Mouse (Mus musculus): ENCODE measurements around the gene Rab11fip3.
"Not testable (repeated sequence)": the region's sequence is repeated elsewhere in the genome, so short reads cannot be mapped to it uniquely, and the experiment has no call there.

Rab11fip3 gene

DNA sequence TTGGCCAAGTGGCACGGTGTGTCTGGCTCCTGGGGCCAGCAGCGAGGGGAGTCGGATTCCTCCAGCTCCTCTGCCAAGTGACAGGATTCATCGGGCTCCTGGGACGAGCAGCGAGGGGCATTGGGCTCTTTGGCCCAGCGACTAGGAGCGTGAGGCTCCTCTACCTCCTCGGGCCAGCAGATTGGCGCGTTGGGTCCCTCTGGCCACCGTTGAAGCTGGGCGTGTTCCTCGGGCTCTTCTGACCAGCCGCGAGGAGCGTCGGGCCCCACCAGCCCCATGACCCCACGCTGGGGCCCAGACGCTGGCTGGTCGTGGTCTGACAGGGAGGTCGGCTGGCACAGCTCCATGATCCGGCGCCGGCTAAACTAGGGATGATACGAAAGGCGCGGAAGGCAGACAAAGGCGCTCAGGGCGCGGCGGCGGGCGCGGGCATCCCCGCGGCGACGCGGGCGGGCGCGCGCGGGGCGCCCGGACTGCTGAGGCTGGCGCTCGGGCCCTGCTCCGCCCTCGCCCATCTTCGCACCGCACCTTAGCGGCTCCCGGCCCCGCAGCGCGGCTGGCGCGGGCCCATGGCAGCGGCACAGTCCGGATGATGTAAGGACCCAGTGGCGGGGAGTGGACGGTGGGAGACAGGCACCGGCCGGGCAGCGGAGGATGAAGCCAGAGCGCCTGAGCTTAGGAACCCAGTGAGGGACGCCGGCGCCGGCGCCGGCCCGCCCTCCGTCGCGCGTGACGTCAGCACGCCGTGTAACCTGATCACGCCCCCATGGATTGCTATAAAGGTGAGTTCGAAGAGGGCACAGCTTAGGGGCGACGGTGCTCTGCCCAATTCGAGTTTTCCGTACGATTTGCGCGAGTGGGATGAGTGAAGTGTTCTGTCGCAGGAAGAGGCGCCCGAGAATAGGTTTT lies at the start of gene Rab11fip3:
Gene Rab11fip3 (minus strand): TSS at position 725 of the 909 bp plus-strand sequence.
- DNase-seq (ENCODE audit: low spot score in 2 of 2), result peak; percentile 53 to 84

DNA sequence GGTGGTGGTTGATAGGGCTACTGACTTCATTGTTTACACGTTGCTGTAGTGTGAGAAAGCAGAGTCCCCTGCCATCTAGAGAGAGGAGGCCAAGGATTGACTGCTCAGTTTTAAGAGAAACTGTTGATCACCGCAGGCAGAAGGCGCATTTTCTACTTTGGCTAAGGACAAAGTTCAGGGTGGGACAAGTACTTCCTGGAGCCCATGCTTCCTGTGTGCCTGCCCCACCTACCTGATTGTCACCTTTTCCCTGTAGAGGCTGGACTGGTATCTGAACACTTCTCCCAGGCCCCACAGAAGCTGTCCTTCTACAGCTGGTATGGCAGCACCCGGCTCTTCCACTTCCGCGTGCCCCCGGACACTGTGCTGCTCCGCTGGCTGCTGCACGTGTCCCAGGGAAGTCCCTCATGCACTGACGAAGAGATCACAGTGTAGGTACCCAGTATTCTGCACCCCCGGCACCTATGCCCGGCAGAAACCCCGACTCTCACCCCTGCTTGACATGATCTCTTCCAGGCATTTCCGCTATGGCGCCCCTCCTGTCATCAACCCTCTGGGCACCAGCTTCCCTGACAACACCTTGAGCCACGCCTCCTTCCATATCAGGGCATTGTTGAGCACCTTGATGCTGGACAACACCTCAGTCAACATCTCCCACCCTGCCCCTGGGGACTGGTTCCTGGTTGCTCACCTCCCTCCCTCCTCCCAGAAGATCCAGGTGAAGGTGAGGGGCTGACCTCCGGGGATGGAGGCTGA lies 47.3 kb upstream of the Rab11fip3 start:
- no peak for DNase-seq (ENCODE audit: low spot score in 2 of 2)

DNA sequence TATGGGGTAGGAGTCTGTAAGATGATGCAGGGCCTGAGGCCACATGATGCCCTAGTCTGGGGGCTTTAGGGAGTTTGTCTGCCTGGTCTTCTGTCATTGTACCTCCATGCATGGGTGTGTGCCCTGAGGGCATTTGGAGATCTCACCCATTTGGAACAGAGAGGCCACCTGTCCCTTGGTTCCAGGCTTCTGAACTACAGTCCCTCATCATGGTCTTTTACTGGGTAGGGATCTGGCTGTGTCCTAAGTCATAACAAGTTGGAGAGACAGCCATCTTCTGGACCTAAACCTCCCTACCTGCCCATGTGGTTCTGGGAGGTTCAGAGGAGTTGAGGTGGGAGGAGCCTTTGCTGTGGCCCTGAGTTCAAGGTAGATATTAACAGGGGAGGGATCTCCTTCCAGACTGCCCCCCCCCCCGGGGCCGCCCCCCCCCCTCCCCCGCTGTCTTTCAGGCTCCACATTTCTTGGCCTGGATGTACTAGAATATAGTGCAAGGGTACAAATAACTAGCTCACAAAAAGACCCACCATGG lies 46.7 kb upstream of the Rab11fip3 start:
- no peak for DNase-seq (ENCODE audit: low spot score in 2 of 2)

DNA sequence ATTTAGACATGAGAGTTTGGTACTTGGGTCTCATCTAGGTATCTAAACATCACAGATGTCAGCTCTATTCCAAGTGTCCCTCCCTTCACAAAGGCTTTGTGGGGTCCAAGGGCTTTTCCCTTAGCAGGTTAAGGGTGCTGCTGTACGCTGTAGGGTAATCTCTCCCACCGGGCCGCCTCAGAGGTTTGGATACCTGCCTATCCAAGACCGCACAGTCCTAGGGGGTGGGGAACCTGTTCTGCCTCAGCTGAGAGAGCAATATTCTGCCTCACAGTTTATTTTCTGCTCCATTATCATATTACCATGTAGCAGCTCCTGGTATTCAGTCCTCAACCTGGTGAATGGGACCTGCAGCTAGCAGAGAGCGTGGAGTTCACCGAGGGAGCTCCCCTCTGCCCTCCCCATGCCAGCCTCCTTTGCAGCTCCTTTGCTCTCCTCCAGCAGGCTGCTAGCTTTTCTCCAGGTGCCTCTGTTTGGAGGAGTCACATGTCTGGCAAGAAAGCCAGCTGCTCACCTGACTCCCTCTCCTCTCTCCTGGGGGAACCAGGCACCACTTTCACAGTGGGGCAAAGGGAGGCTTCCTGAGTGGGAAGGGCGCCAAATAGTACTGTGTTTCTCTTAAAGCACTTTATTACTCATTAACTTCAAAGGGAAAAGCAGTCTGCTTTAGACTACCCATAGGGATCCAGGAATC lies 46.0 kb upstream of the Rab11fip3 start:
- no peak for DNase-seq (ENCODE audit: low spot score in 2 of 2)

DNA sequence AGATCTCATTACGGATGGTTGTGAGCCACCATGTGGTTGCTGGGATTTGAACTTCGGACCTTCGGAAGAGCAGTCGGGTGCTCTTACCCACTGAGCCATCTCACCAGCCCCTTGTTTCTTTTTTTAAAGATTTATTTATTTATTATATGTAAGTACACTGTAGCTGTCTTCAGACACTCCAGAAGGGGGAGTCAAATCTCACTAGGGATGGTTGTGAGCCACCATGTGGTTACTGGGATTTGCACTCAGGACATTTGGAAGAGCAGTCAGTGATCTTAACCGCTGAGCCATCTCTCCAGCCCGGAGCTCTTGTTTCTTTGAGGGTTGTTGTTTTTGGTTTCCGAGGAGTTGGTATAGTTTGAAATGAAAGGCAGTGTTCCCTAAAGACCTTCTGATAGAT lies 45.1 kb upstream of the Rab11fip3 start:
- not testable (repeated sequence) for DNase-seq (ENCODE audit: low spot score in 2 of 2)

DNA sequence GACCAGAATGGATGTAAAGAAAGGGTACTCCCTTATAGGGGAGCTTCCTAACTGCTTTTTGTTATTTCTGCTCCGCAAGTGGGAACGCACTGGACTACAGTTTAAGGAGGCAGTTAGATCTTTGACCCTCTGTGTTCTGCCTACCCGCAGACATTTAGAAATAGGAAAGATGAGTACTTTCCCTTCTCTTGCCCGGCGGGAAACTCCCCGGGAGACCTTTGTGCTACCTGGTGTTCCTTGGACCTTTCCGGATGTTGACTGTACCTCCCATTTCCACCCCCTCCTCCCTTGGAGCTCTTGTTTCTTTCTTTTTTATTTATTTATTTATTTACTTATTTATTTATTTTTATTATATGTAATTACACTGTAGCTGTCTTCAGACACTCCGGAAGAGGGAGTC lies 44.7 kb upstream of the Rab11fip3 start:
- DNase-seq (ENCODE audit: low spot score in 2 of 2), result no peak

DNA sequence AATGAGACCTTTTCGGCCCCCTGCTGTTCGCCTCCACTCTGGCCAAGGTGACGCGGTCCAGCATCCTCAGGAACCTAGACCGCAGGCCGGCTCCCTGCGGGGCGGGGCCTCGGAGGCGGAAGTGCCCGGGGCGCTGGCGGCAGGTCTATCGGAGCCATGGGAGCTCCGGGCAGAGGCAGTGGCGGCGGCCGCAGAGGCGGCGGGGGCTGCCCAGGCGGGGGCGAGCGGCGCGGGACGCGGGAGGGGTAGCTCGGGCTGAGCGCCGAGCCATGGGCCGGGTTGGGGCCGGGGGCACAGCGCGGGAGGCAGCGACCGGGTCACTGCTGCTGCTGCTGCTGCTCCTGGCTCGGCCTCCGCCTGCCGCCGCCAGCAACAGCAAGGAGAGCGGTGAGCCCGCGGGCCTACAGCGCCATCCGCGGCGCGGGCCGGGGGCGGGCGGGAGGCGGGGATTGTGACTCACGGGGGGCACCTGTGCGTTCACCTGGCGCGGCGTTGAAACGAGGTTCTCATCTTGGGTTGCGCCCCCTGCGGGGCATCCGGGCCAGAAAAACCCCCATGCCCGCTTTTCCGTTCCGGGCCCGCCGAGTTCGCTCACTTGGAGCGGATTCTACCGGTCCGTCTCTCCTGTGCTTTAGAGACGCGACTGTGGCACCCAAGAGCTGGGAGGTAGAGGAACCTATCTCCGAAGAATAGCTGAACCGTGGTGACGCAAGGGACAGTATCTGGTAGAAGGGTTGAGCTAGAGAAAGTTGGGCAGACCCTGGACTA lies 44.0 kb upstream of the Rab11fip3 start, which contains the start of gene Tmem8:
Gene Tmem8 (plus strand): TSS at position 119 of the 768 bp plus-strand sequence.
- peak; percentile 45 to 67 for DNase-seq (ENCODE audit: low spot score in 2 of 2)

DNA sequence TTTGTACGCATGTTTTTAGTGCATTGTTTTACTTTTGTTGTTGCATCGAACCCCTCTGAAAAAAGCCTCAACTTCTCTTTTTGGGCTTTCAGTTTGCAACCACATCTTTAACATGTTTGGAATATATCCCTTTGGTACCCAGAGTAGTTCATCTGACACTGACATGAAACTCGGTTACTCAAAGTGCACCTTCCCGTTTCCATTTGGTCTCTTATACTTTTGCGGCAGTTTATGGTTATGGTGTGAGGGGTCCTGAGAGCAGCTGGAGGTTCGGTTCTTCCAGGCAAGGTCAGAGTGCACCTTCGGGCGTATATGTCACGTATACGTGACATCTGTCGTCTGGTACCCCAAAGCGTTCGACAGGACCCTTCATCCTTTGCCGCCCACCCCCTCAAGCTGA lies 43.4 kb upstream of the Rab11fip3 start:
- DNase-seq (ENCODE audit: low spot score in 2 of 2), result no peak

DNA sequence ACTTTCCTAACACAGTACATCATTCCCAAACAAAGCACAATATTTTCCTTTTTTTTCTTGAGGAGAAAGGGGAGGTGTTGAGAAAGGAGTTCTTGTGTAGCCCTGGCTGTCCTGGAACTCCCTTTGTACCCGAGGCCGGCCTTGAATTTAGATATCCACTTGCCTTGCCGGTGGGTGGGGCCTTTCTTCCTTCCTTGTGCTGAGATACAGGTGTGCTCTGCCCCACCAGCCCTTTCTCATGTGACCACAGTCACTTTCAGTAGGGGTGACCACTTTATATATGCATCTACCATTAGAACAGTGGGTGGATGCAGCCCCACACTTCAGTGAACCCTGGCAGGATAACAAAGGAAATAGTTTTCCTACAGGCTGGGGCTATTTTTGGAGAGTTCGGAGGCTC lies 42.4 kb upstream of the Rab11fip3 start:
- DNase-seq (ENCODE audit: low spot score in 2 of 2), result no peak

DNA sequence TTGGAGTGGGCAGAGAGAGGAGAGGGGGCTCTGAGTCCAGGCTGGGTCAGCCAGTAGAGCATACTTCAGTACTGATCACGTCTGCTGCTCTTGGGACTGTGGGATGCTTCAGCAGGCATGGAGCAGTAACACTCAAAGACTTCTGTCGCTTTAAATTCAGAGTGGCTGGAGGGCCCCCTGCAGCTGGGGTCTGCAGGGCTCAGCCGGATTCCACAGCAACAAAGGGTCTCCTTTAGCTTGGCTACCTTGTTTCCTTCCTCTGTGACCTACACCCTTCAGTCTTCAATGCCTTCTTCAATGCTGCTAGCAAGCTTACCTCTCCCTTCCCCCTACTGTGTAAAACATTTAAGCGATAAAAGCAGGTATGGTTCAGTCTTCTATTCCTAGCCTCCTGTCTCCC lies 41.7 kb upstream of the Rab11fip3 start:
- DNase-seq (ENCODE audit: low spot score in 2 of 2), result no peak

DNA sequence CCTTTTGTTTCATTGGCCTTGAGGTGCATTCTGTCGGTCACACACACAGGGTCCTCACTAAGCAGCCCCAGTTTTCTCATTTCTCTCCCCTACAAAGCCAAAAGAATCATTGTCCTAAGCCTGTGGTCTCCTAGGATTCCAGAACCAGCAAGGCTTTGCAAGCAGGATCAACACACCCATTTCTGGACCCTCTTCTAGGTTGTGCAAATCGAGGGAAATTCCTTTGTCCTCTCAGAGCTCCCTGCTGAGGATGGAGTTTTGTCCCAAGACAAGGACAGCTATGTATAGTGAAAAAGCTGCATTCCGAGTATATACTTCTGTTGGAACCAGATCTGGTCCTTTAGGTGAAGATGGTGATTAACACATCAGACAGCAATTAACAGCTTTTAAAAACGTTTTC lies 40.8 kb upstream of the Rab11fip3 start:
- no peak for DNase-seq (ENCODE audit: low spot score in 2 of 2)

DNA sequence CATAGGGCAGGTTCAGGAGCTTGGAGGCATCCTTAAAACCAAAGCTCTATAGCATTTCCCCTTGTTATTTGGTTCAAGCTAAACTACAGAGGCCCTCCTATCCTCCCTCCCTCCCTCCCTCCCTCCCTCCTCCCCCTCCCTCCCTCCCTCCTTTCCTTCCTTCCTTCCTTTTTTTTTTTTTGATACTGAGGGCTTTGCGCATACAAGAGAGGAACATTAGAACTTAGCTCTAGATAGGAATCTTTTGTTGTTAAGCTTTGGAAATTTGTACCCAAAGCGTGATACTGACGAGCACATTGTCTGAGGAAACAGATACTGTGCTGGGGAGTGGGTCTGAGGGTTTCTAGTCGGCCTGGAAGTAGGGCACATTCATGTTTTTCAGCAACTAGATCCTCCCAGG lies 36.3 kb upstream of the Rab11fip3 start:
- no peak for DNase-seq (ENCODE audit: low spot score in 2 of 2)

DNA sequence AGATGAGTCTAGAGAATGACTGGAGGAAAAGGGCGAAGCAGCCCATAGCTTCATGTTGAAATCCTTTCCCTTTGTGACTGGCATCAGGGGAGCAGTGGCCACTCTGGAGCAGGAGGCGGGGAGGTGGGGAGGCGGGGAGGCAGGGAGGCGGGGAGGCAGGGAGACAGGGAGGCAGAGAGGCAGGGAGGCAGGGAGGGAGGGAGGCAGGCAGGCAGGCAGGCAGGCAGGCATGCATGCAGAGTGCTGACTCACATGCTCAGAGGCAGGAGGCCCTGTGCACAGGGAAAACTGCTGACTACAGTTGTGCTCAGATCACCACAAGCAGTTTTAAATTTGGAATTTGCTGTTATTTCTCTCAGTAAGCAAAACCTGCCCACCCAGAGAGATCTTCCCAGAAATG lies 32.1 kb upstream of the Rab11fip3 start:
- DNase-seq (ENCODE audit: low spot score in 2 of 2), result no peak

DNA sequence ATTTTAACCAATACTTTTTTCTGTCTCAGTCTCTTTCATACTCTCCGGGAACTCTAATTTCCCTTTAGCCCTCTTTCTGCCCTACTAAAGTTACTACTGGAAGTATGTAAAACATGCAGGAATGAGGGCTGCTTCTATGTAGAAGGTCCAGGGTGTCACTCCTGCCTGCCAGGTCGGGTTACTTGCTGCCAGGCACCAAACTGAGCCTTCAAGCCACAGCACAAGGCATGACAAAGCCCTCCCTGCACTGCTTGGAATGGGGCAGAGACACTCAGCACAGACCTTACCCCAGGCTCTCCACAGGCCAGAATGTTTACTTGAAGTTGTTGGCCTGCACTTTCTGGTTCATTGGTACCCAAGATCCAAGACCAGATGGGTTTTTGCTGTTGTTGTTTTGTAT lies 30.8 kb upstream of the Rab11fip3 start:
- no peak for DNase-seq (ENCODE audit: low spot score in 2 of 2)

DNA sequence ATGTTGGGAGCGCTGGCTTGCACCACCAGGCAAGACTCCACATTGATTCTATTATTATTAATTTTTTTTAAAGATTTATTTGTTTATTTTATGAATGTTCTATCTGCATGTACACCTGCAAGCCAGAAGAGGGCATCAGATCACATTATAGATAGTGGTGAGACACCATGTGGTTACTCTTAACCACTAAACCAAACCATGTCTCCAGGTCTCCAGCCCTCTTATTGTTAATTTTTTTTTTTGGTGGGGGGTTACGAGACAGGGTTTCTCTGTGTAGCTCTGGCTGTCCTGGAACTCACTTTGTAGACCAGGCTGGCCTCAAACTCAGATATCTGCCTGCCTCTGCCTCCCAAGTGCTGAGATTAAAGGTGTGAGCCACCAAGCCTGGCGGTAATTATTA lies 30.0 kb upstream of the Rab11fip3 start:
- not testable (repeated sequence) for DNase-seq (ENCODE audit: low spot score in 2 of 2)

DNA sequence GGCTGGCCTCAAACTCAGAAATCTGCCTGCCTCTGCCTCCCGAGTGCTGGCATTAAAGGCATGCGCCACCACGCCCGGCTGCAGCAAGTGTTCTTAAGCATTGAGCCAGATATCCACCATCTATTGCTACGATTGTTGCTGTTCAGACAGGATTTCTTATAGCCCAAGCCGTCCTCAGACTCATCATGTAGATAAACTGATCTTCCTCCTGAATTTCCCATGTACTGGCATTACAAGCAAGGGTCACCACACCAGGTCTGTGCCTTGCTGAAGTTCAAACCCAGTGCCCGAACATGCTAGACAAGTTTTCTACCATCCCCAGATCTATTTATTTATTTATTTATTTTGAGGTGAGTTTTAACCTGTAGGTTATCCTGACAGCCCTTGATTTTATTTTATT lies 29.1 kb upstream of the Rab11fip3 start:
- no peak for DNase-seq (ENCODE audit: low spot score in 2 of 2)

DNA sequence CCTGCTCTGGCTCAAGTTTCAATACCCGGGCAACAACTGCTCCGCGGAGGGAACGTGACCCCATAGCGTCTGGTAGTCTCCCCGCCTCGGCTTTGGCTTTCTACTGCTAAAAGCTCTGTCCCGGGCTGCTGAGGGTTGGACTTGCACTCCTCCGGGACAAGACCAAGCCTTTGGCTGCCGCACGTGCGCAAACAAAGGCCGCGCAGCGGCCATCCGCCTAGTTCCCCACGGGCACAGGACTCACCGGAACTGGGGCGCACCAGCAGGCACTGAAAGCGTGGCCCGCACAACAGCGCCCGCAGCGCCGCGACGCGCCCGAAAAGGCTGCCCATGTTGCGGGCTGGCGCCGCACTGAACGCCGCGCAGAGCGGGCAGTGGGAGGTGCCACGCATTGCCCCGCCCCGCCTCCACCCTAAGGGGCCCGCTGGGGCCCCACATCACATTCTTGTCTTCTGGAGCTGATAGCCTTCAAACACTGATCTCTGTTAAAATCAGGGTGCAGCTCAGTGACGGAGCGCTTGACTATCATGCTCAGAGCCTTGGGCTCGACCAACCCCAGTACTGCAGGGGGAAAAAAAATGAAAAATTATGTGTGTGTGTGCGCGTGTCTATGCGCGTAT lies 25.9 kb upstream of the Rab11fip3 start, which contains the start of gene Nme4:
Gene Nme4 (minus strand): TSS at position 482 of the 620 bp plus-strand sequence.
- peak in 1 of 2 experiments; percentile 59 for DNase-seq (ENCODE audit: low spot score in 2 of 2)

DNA sequence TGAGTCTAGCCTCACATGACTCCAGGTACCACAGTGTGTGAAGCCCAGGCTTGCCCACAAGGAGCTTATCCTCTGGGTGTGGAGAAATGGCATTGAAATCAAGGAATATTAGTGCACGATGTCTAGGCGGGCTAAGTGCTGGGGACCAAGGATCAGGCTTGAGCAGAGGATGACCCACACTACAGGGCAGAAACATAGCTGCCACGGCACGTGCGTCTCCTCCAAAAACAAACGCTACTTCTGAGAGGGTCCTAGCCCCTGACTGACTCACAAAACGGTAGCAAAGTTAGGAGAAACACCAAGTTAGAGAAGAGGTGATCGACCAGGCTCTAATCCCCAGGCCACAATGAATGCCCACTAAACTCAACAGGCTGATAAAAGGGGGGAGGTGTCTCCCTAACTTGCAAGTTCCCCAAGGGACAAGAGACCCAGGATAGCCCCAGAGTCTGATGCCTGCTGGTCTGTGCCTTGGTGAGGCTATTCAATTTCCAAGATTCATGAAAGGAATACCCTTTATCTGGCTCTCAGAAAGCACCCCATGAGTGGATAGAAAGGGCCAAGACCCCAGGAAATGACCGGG lies 25.3 kb upstream of the Rab11fip3 start:
- DNase-seq (ENCODE audit: low spot score in 2 of 2), result no peak

DNA sequence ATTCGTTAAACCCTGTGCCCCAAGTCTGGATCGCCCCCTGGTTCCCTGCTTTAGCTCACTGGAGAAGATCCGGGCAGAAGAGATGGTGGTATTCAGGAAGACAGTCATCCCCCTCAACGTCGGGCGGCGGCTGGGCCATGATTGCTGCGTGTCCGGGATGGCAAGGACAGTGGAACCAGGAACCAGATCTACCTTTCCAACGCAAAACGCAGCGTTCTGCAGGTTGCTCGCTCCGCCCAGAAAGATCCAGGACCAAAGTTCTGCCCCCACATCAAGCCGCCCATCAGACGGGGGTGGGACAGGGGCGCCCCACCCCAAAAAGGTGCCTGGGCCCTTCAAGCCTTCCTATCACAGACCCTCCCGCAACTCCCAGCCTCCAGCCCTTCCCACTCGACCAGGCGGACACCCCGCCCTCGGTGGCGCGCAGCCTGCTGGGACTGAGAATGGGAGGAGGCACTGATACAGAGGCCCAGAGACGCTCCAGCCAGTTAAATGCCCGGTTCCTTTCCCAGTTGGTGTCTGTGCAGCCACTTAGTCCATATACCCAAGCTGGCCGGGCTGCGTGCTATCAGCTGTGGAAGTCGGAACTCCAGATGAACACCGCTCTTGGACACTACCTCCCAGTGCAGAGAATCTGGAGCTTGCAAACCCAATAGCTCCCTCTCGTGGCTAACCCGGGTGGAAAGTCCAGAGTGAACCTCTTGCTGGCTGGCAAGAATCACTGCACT lies 20.7 kb upstream of the Rab11fip3 start, which contains the start of gene Decr2:
Gene Decr2 (minus strand): TSS at position 433 of the 728 bp plus-strand sequence.
- peak; percentile 69 to 87 for DNase-seq (ENCODE audit: low spot score in 2 of 2)
